Mouse (Mus musculus): ENCODE measurements around the gene Rint1.

- TF ChIP-seq CTCF (IDR thresholded peaks at IDR 0.05; ENCODE audit: low read depth) (no peak), EP300 (optimal IDR thresholded peaks at IDR 0.05) (no peak)
Observed at GRCm38 (mm10) chr5:23792726-23793125, 5.2 kb downstream of the Rint1 start.

Data from stomach, postnatal 0 days (tissue).